Mouse (Mus musculus): ENCODE data around the gene Lpp.

GRCm38 (mm10) chr16:24678942-24679341 is 285.6 kb downstream of the Lpp start:
- TF ChIP-seq CTCF (IDR thresholded peaks at IDR 0.05; ENCODE audit: control insufficient read depth, insufficient read depth, insufficient replicate concordance, low read depth, low read length), result no peak
- no peak for TF ChIP-seq POLR2A (IDR thresholded peaks at IDR 0.05; ENCODE audit: control insufficient read depth, low read depth, low read length)

All from testis, adult 2 months (tissue).